In genomic region chr8:87800121-87800520, GRCm38 (mm10) we compare ENCODE assay signal across 12 mouse cellular contexts.
DNase-seq lines count a peak whose midpoint lies in the region; ATAC-seq lines count a peak whose summit lies in the region.
"Had no signal": no experiment of that assay in that cellular context is flagged by ENCODE, and none has a peak within 500 bp of the region (broad histone marks: within the 10 kb centered on the region; RNA-seq: fewer than 3 reads in every experiment).

No protein-coding gene starts in this region.

- ATAC-seq in kidney, embryonic 14.5 days (ENCODE audit: low FRiP score, low TSS enrichment) = no peak
- ATAC-seq in activated CD4-positive, CD25-positive, alpha-beta regulatory T cell, adult 4 months = no peak
- no peak for ATAC-seq in inflammation-experienced regulatory T-cells, adult 6 months
- ATAC-seq: CD4-positive, CD25-positive, alpha-beta regulatory T cell, adult 4 months had no signal

- H3K9me3 ChIP-seq in kidney, embryonic 14.5 days (ENCODE audit: control insufficient read depth, low read length) = no peaks in the 10 kb centered on the region
- H3K9me3 ChIP-seq: liver, embryonic 15.5 days; neural tube, embryonic 12.5 days had no signal

- 87% methylated on average over 11 of the region's 11 CpGs for WGBS in kidney, embryonic 14.5 days

- DNase-seq in right cerebral cortex, adult 18-20 months = peak; percentile 68
- DNase-seq in right cerebral cortex, postnatal 4 days = no peak
- DNase-seq in layer of hippocampus, adult 8-10 months (ENCODE audit: low spot score in 2 of 2) = peak; percentile 72 to 77
- DNase-seq in left cerebral cortex, postnatal 36 days (ENCODE audit: low spot score in 2 of 2) = peak; percentile 42 to 50
- DNase-seq: cerebellum, adult 11 months had no signal

- no peaks in the 10 kb centered on the region for H3K36me3 ChIP-seq in kidney, embryonic 14.5 days (ENCODE audit: control insufficient read depth, insufficient read depth, low read length)
- H3K36me3 ChIP-seq: liver, embryonic 15.5 days; neural tube, embryonic 12.5 days had no signal

- intact Hi-C loops in left cerebral cortex, postnatal 36 days (cut with DNase I) = no loop called here

- H3K9ac ChIP-seq in kidney, embryonic 14.5 days (ENCODE audit: low read depth, low read length) = no peak overlapping the region
- H3K9ac ChIP-seq: liver, embryonic 15.5 days; neural tube, embryonic 12.5 days had no signal

- no peak overlapping the region for H3K27ac ChIP-seq in kidney, embryonic 14.5 days (ENCODE audit: low read depth, low read length)
- H3K27ac ChIP-seq: liver, embryonic 15.5 days; macrophage; neural tube, embryonic 12.5 days had no signal

- H3K4me3 ChIP-seq in kidney, embryonic 14.5 days (ENCODE audit: low read length) = no peak overlapping the region
- H3K4me3 ChIP-seq: liver, embryonic 15.5 days; neural tube, embryonic 12.5 days had no signal

- H3K4me1 ChIP-seq in kidney, embryonic 14.5 days (ENCODE audit: control insufficient read depth, insufficient read depth, low read length) = peaks cover 9% of the 10 kb centered on the region; the same call in 1 of the 2 replicates
- H3K4me1 ChIP-seq: liver, embryonic 15.5 days had no signal

- no peaks in the 10 kb centered on the region for H3K27me3 ChIP-seq in kidney, embryonic 14.5 days (ENCODE audit: control insufficient read depth, insufficient read depth, low read length)
- H3K27me3 ChIP-seq: liver, embryonic 15.5 days; neural tube, embryonic 12.5 days had no signal

- no peak overlapping the region for H3K4me2 ChIP-seq in kidney, embryonic 14.5 days (replicated peaks; ENCODE audit: low read depth, low read length)
- H3K4me2 ChIP-seq: liver, embryonic 15.5 days; neural tube, embryonic 12.5 days had no signal
